Mouse (Mus musculus) stomach, postnatal 0 days (tissue): ENCODE measurements at regions not wholly inside any gene's neighbourhood (a gene's known extent, or its start where the extent isn't known, plus 50 kb on each side); places are given as distances from the start of the nearest gene placed in this dataset.

ENCODE experiments used
- CTCF ChIP-seq: IDR thresholded peaks from 2 replicates; pipeline ENCODE4 v1.5.1; 2016; ENCODE audit warnings: antibody characterized with exemption, low read depth, mild to moderate bottlenecking, moderate library complexity
- EP300 ChIP-seq: optimal IDR thresholded peaks from 2 replicates; pipeline ENCODE3; 2016; ENCODE audit warnings: antibody characterized with exemption

DNA sequence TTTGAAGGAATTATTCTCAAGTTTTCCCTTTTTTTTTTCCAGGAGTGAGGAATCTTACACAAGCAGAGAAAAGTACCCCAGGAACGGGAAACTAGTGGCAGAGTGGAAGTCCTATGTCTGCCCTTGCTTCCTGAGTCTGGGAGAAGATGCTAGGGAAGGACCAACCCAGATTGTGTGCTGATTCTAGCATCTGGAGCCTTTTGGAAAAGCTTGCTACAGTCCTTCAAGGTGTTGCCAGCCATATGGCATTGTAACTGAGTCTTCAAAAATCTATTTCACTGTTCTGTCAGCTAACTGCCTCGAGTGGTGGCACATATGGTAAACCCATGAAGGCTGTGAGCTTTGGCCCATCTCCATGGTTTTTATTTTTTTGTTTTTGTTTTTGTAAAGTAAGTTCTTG, 432.3 kb downstream of the Adamts20 start:
- TF ChIP-seq CTCF, result no peak
- no peak for TF ChIP-seq EP300
